Mouse (Mus musculus) midbrain, embryonic 12.5 days (tissue): ENCODE results near the gene Smo. TPM values are rescaled to one million over a fixed set of nuclear protein-coding genes. Genes with fewer than 3 reads are reported as not detected.

Experiments used
- ATAC-seq: fragments of 200-750 bp; cut with Nextera tagmentation; 2 replicates; pipeline ENCODE4 v1.8.0; 2017; ENCODE audit warnings: low read depth, moderate TSS enrichment, moderate library complexity; ENCODE audit not compliant: low FRiP score
- H3K27ac ChIP-seq: fragments of 300-500 bp; sonication (generic); replicated peaks from 2 replicates; pipeline ENCODE4 v1.5.1; 2016; ENCODE audit warnings: mild to moderate bottlenecking
- H3K27me3 ChIP-seq: fragments of 300-500 bp; sonication (generic); 2 replicates; pipeline ENCODE4 v1.6.1; 2016; ENCODE audit warnings: mild to moderate bottlenecking
- H3K36me3 ChIP-seq: fragments of 300-500 bp; sonication (generic); 2 replicates; pipeline ENCODE4 v1.6.1; 2016
- H3K4me1 ChIP-seq: fragments of 300-500 bp; sonication (generic); 2 replicates; pipeline ENCODE4 v1.6.1; 2016
- H3K4me2 ChIP-seq: fragments of 300-500 bp; sonication (generic); replicated peaks from 2 replicates; pipeline ENCODE4 v1.6.1; 2016; ENCODE audit warnings: mild to moderate bottlenecking, moderate library complexity
- H3K4me3 ChIP-seq: fragments of 300-500 bp; sonication (generic); 2 replicates; pipeline ENCODE4 v1.5.1; 2016; ENCODE audit warnings: mild to moderate bottlenecking
- H3K9ac ChIP-seq: fragments of 300-500 bp; sonication (generic); replicated peaks from 2 replicates; pipeline ENCODE4 v1.6.1; 2016; ENCODE audit warnings: mild to moderate bottlenecking, moderate library complexity
- H3K9me3 ChIP-seq: fragments of 300-500 bp; sonication (generic); 2 replicates; pipeline ENCODE4 v1.6.1; 2016; ENCODE audit warnings: mild to moderate bottlenecking
- WGBS: fragments of 180-500 bp; shearing (Covaris S2); methylation state at CpG from one replicate; pipeline ENCODE4 v1.1.7; 2016; 5-methylcytosine and 5-hydroxymethylcytosine counted together
- polyA plus RNA-seq: library from polyadenylated mRNA; unstranded; fragments of >200 nt; fragmentation: Nextera tagmentation; extraction: Ambion mirVana; gene quantifications from 2 replicates; pipeline ENCODE4 v1.2.1, GENCODE M21; 2016

The Smo gene
- polyA plus RNA-seq, 1 experiment from 2014 or later = 46.3 TPM

- no peak overlapping the region for H3K4me2 ChIP-seq
- ATAC-seq = no peak
- H3K27me3 ChIP-seq = no peaks in the 10 kb centered on the region
- no peaks in the 10 kb centered on the region for H3K36me3 ChIP-seq
- 88% methylated on average over 2 of the region's 2 CpGs for WGBS
- peaks cover 10% of the 10 kb centered on the region for H3K4me1 ChIP-seq
- no peaks in the 10 kb centered on the region for H3K9me3 ChIP-seq
- H3K9ac ChIP-seq = no peak overlapping the region
- no peak overlapping the region for H3K4me3 ChIP-seq
- H3K27ac ChIP-seq = no peak overlapping the region
Observed at GRCm38 (mm10) chr6:29766874-29767273, 31.6 kb downstream of the Smo start.

- Histone ChIP-seq H3K27ac (peak within 1 kb of the TSS; percentile 84), H3K4me1 (peaks cover 10% of the 10 kb centered on the region), H3K9me3 (no peaks in the 10 kb centered on the region), H3K4me2 (peak within 1 kb of the TSS; percentile 65), H3K9ac (peak within 1 kb of the TSS; percentile 65), H3K36me3 (no peaks in the 10 kb centered on the region), H3K27me3 (no peaks in the 10 kb centered on the region), H3K4me3 (peak within 1 kb of the TSS; percentile 88)
- WGBS = under 1% methylated on average over 58 of the region's 61 CpGs
- peak; percentile 98 for ATAC-seq
Observed at GRCm38 (mm10) chr6:29767813-29768660, 32.7 kb downstream of the Smo start, which contains the start of gene Ahcyl2. Gene Ahcyl2, plus strand, starts transcription at chr6:29768011.

GRCm38 (mm10) chr6:29768791-29769441 lies 33.6 kb downstream of the Smo start:
- peak overlapping the region; percentile 65 for H3K4me2 ChIP-seq
- peaks cover 10% of the 10 kb centered on the region for H3K4me1 ChIP-seq
- peak overlapping the region; percentile 84 for H3K27ac ChIP-seq
- ATAC-seq = peak; percentile 51; the same call in 1 of the 2 replicates
- H3K9me3 ChIP-seq = no peaks in the 10 kb centered on the region
- no peaks in the 10 kb centered on the region for H3K27me3 ChIP-seq
- peak overlapping the region; percentile 88 for H3K4me3 ChIP-seq
- WGBS = under 1% methylated on average over 50 of the region's 50 CpGs
- peak overlapping the region; percentile 65 for H3K9ac ChIP-seq
- H3K36me3 ChIP-seq = no peaks in the 10 kb centered on the region

- H3K4me2 ChIP-seq = no peak overlapping the region
- no peak overlapping the region for H3K27ac ChIP-seq
- no peak for ATAC-seq
- H3K9ac ChIP-seq = no peak overlapping the region
- H3K27me3 ChIP-seq = no peaks in the 10 kb centered on the region
- H3K4me1 ChIP-seq = peaks cover 10% of the 10 kb centered on the region
- H3K36me3 ChIP-seq = no peaks in the 10 kb centered on the region
- no peaks in the 10 kb centered on the region for H3K9me3 ChIP-seq
- WGBS = 65% methylated on average over 2 of the region's 2 CpGs
- no peak overlapping the region for H3K4me3 ChIP-seq
Observed at GRCm38 (mm10) chr6:29770672-29771321, 35.5 kb downstream of the Smo start.

- 90% methylated on average over 3 of the region's 3 CpGs for WGBS
- no peaks in the 10 kb centered on the region for H3K36me3 ChIP-seq
- no peak overlapping the region for H3K27ac ChIP-seq
- no peak overlapping the region for H3K4me3 ChIP-seq
- H3K27me3 ChIP-seq = no peaks in the 10 kb centered on the region
- H3K4me2 ChIP-seq = no peak overlapping the region
- H3K9ac ChIP-seq = no peak overlapping the region
- H3K9me3 ChIP-seq = no peaks in the 10 kb centered on the region
- H3K4me1 ChIP-seq = peaks cover 10% of the 10 kb centered on the region
- no peak for ATAC-seq
Observed at GRCm38 (mm10) chr6:29772236-29772635, 36.9 kb downstream of the Smo start.

GRCm38 (mm10) chr6:29774161-29774560 lies 38.9 kb downstream of the Smo start:
- no peaks in the 10 kb centered on the region for H3K27me3 ChIP-seq
- no peak overlapping the region for H3K27ac ChIP-seq
- H3K9me3 ChIP-seq = no peaks in the 10 kb centered on the region
- no peak overlapping the region for H3K4me3 ChIP-seq
- H3K9ac ChIP-seq = no peak overlapping the region
- H3K4me1 ChIP-seq = peaks cover 9% of the 10 kb centered on the region
- no peak for ATAC-seq
- no peak overlapping the region for H3K4me2 ChIP-seq
- no peaks in the 10 kb centered on the region for H3K36me3 ChIP-seq
- 83% methylated on average over 1 of the region's 1 CpGs for WGBS

- ATAC-seq = no peak
- H3K9ac ChIP-seq = no peak overlapping the region
- H3K4me3 ChIP-seq = no peak overlapping the region
- H3K9me3 ChIP-seq = no peaks in the 10 kb centered on the region
- no peak overlapping the region for H3K4me2 ChIP-seq
- no peak overlapping the region for H3K27ac ChIP-seq
- WGBS = 93% methylated on average over 1 of the region's 1 CpGs
- no peaks in the 10 kb centered on the region for H3K27me3 ChIP-seq
- H3K36me3 ChIP-seq = no peaks in the 10 kb centered on the region
- H3K4me1 ChIP-seq = no peaks in the 10 kb centered on the region
Observed at GRCm38 (mm10) chr6:29775609-29776008, 40.3 kb downstream of the Smo start.

- no peak for ATAC-seq
- Histone ChIP-seq H3K27ac (no peak overlapping the region), H3K36me3 (no peaks in the 10 kb centered on the region), H3K4me3 (no peak overlapping the region), H3K4me1 (no peaks in the 10 kb centered on the region), H3K4me2 (no peak overlapping the region), H3K27me3 (no peaks in the 10 kb centered on the region), H3K9ac (no peak overlapping the region), H3K9me3 (no peaks in the 10 kb centered on the region)
- WGBS = 87% methylated on average over 4 of the region's 4 CpGs
Observed at GRCm38 (mm10) chr6:29776542-29777237, 41.4 kb downstream of the Smo start.

GRCm38 (mm10) chr6:29777238-29777555 lies 41.9 kb downstream of the Smo start:
- Histone ChIP-seq H3K9ac (no peak overlapping the region), H3K4me2 (no peak overlapping the region), H3K36me3 (no peaks in the 10 kb centered on the region), H3K4me3 (no peak overlapping the region), H3K27me3 (no peaks in the 10 kb centered on the region), H3K27ac (no peak overlapping the region), H3K9me3 (no peaks in the 10 kb centered on the region), H3K4me1 (no peaks in the 10 kb centered on the region)
- no peak for ATAC-seq
- 69% methylated on average over 3 of the region's 3 CpGs for WGBS

GRCm38 (mm10) chr6:29780082-29780481 lies 44.8 kb downstream of the Smo start:
- H3K27me3 ChIP-seq = no peaks in the 10 kb centered on the region
- no peak overlapping the region for H3K4me3 ChIP-seq
- H3K4me2 ChIP-seq = no peak overlapping the region
- H3K9ac ChIP-seq = no peak overlapping the region
- no peak overlapping the region for H3K27ac ChIP-seq
- ATAC-seq = no peak
- no peaks in the 10 kb centered on the region for H3K36me3 ChIP-seq
- no peaks in the 10 kb centered on the region for H3K4me1 ChIP-seq
- H3K9me3 ChIP-seq = no peaks in the 10 kb centered on the region

GRCm38 (mm10) chr6:29780571-29780970 lies 45.3 kb downstream of the Smo start:
- no peak for ATAC-seq
- 98% methylated on average over 2 of the region's 2 CpGs for WGBS
- Histone ChIP-seq H3K27me3 (no peaks in the 10 kb centered on the region), H3K9me3 (no peaks in the 10 kb centered on the region), H3K4me2 (no peak overlapping the region), H3K4me3 (no peak overlapping the region), H3K4me1 (no peaks in the 10 kb centered on the region), H3K36me3 (no peaks in the 10 kb centered on the region), H3K9ac (no peak overlapping the region), H3K27ac (no peak overlapping the region)

- WGBS = 80% methylated on average over 1 of the region's 1 CpGs
- Histone ChIP-seq H3K36me3 (no peaks in the 10 kb centered on the region), H3K27me3 (no peaks in the 10 kb centered on the region), H3K4me1 (no peaks in the 10 kb centered on the region), H3K9me3 (no peaks in the 10 kb centered on the region), H3K4me2 (no peak overlapping the region), H3K9ac (no peak overlapping the region), H3K27ac (no peak overlapping the region), H3K4me3 (no peak overlapping the region)
- no peak for ATAC-seq
Observed at GRCm38 (mm10) chr6:29782239-29782638, 46.9 kb downstream of the Smo start.
